Mouse (Mus musculus) stomach, embryonic 16.5 days (tissue): ENCODE results near the gene Hist1h4j. TPM values are rescaled to one million over a fixed set of nuclear protein-coding genes. Genes with fewer than 3 reads are reported as not detected.

Source experiments
- microRNA-seq: library from miRNA; unstranded; fragments of <30 nt; microRNA quantifications from one replicate; pipeline ENCODE4, GENCODE M21; 2016
- polyA plus RNA-seq: library from polyadenylated mRNA; unstranded; fragments of >200 nt; fragmentation: Nextera tagmentation; extraction: Ambion mirVana; gene quantifications from 2 replicates; pipeline ENCODE4 v1.2.1, GENCODE M21; 2015

Hist1h4j gene
- polyA plus RNA-seq, 1 experiment from 2014 or later = 2.3 TPM

Small RNA genes lying within 50 kb of the gene (microRNA-seq; reads per million reads assigned to microRNA genes)
- gene Gm44357 (not detected), gene Gm44367 (not detected), gene Gm44454 (not detected)

Other genes with a start within 250 kb of the Hist1h4j start
- 0.48 and 1.3 TPM in 2 replicates for gene AK157302, start 239.8 kb upstream of the Hist1h4j start, polyA plus RNA-seq
- gene Gm11273, start 233.6 kb upstream of the Hist1h4j start, polyA plus RNA-seq = 6.7 and 20.9 TPM in 2 replicates
- gene Zkscan8, start 203.9 kb upstream of the Hist1h4j start, polyA plus RNA-seq = 6.1 and 6.8 TPM in 2 replicates
- 0.14 and 0.18 TPM in 2 replicates for gene Olfr1366, start 192.3 kb upstream of the Hist1h4j start, polyA plus RNA-seq
- gene Olfr1535, start 175.2 kb upstream of the Hist1h4j start, polyA plus RNA-seq = 0.13 TPM in 1 of 2 replicates, not detected in the other
- not detected in 2 replicates for gene Olfr1364, start 153.3 kb upstream of the Hist1h4j start, polyA plus RNA-seq
- gene Olfr1362, start 121.0 kb upstream of the Hist1h4j start, polyA plus RNA-seq = not detected in 2 replicates
- not detected in 2 replicates for gene Olfr11, start 92.5 kb upstream of the Hist1h4j start, polyA plus RNA-seq
- gene Olfr1361, start 71.7 kb upstream of the Hist1h4j start, polyA plus RNA-seq = not detected in 2 replicates
- not detected in 2 replicates for gene Olfr1360, start 57.7 kb upstream of the Hist1h4j start, polyA plus RNA-seq
- gene Olfr1359, start 37.0 kb upstream of the Hist1h4j start, polyA plus RNA-seq = not detected in 2 replicates
- gene Hist1h2bl, start 18.9 kb upstream of the Hist1h4j start, polyA plus RNA-seq = 1.5 and 3.8 TPM in 2 replicates
- gene Hist1h2ai, start 18.6 kb upstream of the Hist1h4j start, polyA plus RNA-seq = 7.3 and 11.8 TPM in 2 replicates
- 4.6 and 5.6 TPM in 2 replicates for gene Hist1h3h, start 17.4 kb upstream of the Hist1h4j start, polyA plus RNA-seq
- gene Hist1h2bm, start 13.0 kb upstream of the Hist1h4j start, polyA plus RNA-seq = 1.9 and 2.5 TPM in 2 replicates
- gene Hist1h4k, start 15.4 kb downstream of the Hist1h4j start, polyA plus RNA-seq = 3.9 and 8.4 TPM in 2 replicates
- gene Hist1h2ak, start 18.8 kb downstream of the Hist1h4j start, polyA plus RNA-seq = 18.1 and 21.5 TPM in 2 replicates
- 1.3 and 2.9 TPM in 2 replicates for gene Hist1h2bn, start 19.1 kb downstream of the Hist1h4j start, polyA plus RNA-seq
- gene Hist1h1b, start 45.6 kb downstream of the Hist1h4j start, polyA plus RNA-seq = 9.6 and 10.6 TPM in 2 replicates
- 59.9 and 94.5 TPM in 2 replicates for gene Hist1h3i, start 48.3 kb downstream of the Hist1h4j start, polyA plus RNA-seq
- 1.9 and 2.6 TPM in 2 replicates for gene Hist1h2an, start 52.2 kb downstream of the Hist1h4j start, polyA plus RNA-seq
- 0.77 and 1.4 TPM in 2 replicates for gene Hist1h2bp, start 52.4 kb downstream of the Hist1h4j start, polyA plus RNA-seq
- 9.1 and 14.2 TPM in 2 replicates for gene Hist1h2bq, start 75.1 kb downstream of the Hist1h4j start, polyA plus RNA-seq
- gene Hist1h2ao, start 75.4 kb downstream of the Hist1h4j start, polyA plus RNA-seq = 1.5 TPM in 1 of 2 replicates, not detected in the other
- not detected in 2 replicates for gene Hist1h4m, start 76.7 kb downstream of the Hist1h4j start, polyA plus RNA-seq
- 13.0 and 15.5 TPM in 2 replicates for gene Hist1h4n, start 97.1 kb downstream of the Hist1h4j start, polyA plus RNA-seq
- gene Hist1h2ap, start 98.4 kb downstream of the Hist1h4j start, polyA plus RNA-seq = 1,905 and 2,657 TPM in 2 replicates
- gene Hist1h2br, start 98.7 kb downstream of the Hist1h4j start, polyA plus RNA-seq = 11.8 and 18.5 TPM in 2 replicates
- 5.3 and 6.2 TPM in 2 replicates for gene Zfp184, start 210.0 kb downstream of the Hist1h4j start, polyA plus RNA-seq
- gene Pom121l2, start 246.1 kb downstream of the Hist1h4j start, polyA plus RNA-seq = 0.09 TPM in 1 of 2 replicates, not detected in the other